Comparison of ENCODE assay signal across 23 mouse cellular contexts in genomic region chr12:40554941-40555511, GRCm38 (mm10).
DNase-seq lines count a peak whose midpoint lies in the region; ATAC-seq lines count a peak whose summit lies in the region.
"Had no signal": no experiment of that assay in that cellular context is flagged by ENCODE, and none has a peak within 500 bp of the region (broad histone marks: within the 10 kb centered on the region; RNA-seq: fewer than 3 reads in every experiment).

No protein-coding gene starts in this region.

- H3K27me3 ChIP-seq in neural tube, embryonic 14.5 days (ENCODE audit: control insufficient read depth, insufficient read depth, low read length): no peaks in the 10 kb centered on the region
- no peaks in the 10 kb centered on the region for H3K27me3 ChIP-seq in neural tube, embryonic 15.5 days (replicated peaks)
- no peaks in the 10 kb centered on the region for H3K27me3 ChIP-seq in heart, embryonic 11.5 days (ENCODE audit: control insufficient read depth, insufficient read depth, low read length)
- H3K27me3 ChIP-seq: limb, embryonic 15.5 days; liver, embryonic 15.5 days had no signal

- H3K9ac ChIP-seq in neural tube, embryonic 14.5 days (replicated peaks; ENCODE audit: low read depth, low read length): no peak overlapping the region
- H3K9ac ChIP-seq in neural tube, embryonic 15.5 days (replicated peaks): no peak overlapping the region
- H3K9ac ChIP-seq in heart, embryonic 11.5 days (ENCODE audit: low read depth, low read length): no peak overlapping the region
- H3K9ac ChIP-seq: forebrain, postnatal 0 days; limb, embryonic 15.5 days; liver, embryonic 15.5 days had no signal

- no peak overlapping the region for H3K4me3 ChIP-seq in neural tube, embryonic 14.5 days (ENCODE audit: low read depth, low read length)
- H3K4me3 ChIP-seq in neural tube, embryonic 15.5 days (replicated peaks): no peak overlapping the region
- no peak overlapping the region for H3K4me3 ChIP-seq in heart, embryonic 11.5 days (ENCODE audit: low read depth, low read length)
- H3K4me3 ChIP-seq: forebrain, embryonic 10.5 days; limb, embryonic 15.5 days; liver, embryonic 15.5 days; midbrain, embryonic 10.5 days had no signal

- H3K4me1 ChIP-seq in neural tube, embryonic 14.5 days (ENCODE audit: control insufficient read depth, insufficient read depth, low read length): no peaks in the 10 kb centered on the region
- no peaks in the 10 kb centered on the region for H3K4me1 ChIP-seq in neural tube, embryonic 15.5 days
- no peaks in the 10 kb centered on the region for H3K4me1 ChIP-seq in heart, embryonic 11.5 days (ENCODE audit: control insufficient read depth, insufficient read depth, low read length)
- H3K4me1 ChIP-seq: forebrain, embryonic 10.5 days; limb, embryonic 15.5 days; liver, embryonic 15.5 days; midbrain, embryonic 10.5 days had no signal

- H3K9me3 ChIP-seq in neural tube, embryonic 14.5 days (ENCODE audit: control insufficient read depth, low read length): no peaks in the 10 kb centered on the region
- no peaks in the 10 kb centered on the region for H3K9me3 ChIP-seq in neural tube, embryonic 15.5 days (replicated peaks)
- H3K9me3 ChIP-seq in heart, embryonic 11.5 days (replicated peaks; ENCODE audit: control insufficient read depth, low read length): no peaks in the 10 kb centered on the region
- H3K9me3 ChIP-seq: forebrain, embryonic 10.5 days; limb, embryonic 15.5 days; liver, embryonic 15.5 days; midbrain, embryonic 10.5 days had no signal

- H3K4me2 ChIP-seq in neural tube, embryonic 14.5 days (ENCODE audit: low read depth, low read length): no peak overlapping the region
- no peak overlapping the region for H3K4me2 ChIP-seq in neural tube, embryonic 15.5 days
- no peak overlapping the region for H3K4me2 ChIP-seq in heart, embryonic 11.5 days
- H3K4me2 ChIP-seq: limb, embryonic 15.5 days; liver, embryonic 15.5 days had no signal

- DNase-seq in adrenal gland, postnatal 36 days: peak; percentile 8
- DNase-seq in adrenal gland, adult 8-10 months: no peak
- peak; percentile 14 for DNase-seq in kidney, adult 9 months
- DNase-seq in kidney, postnatal 36 days: no peak
- DNase-seq: cerebellum, adult 18-20 months; cerebellum, postnatal 14 days; forebrain, postnatal 0 days; heart, postnatal 4 days; kidney, adult 8-10 months; kidney, postnatal 14 days; lung, postnatal 14 days; right cerebral cortex, postnatal 14 days; spleen, adult 18-20 months had no signal

- no peaks in the 10 kb centered on the region for H3K36me3 ChIP-seq in neural tube, embryonic 14.5 days (ENCODE audit: control insufficient read depth, insufficient read depth, low read length)
- no peaks in the 10 kb centered on the region for H3K36me3 ChIP-seq in neural tube, embryonic 15.5 days
- H3K36me3 ChIP-seq in heart, embryonic 11.5 days (ENCODE audit: control insufficient read depth, insufficient read depth, low read length): no peaks in the 10 kb centered on the region
- H3K36me3 ChIP-seq: forebrain, embryonic 10.5 days; limb, embryonic 15.5 days; liver, embryonic 15.5 days; midbrain, embryonic 10.5 days had no signal

- no peak overlapping the region for H3K27ac ChIP-seq in neural tube, embryonic 14.5 days (ENCODE audit: low read depth, low read length)
- H3K27ac ChIP-seq in neural tube, embryonic 15.5 days (replicated peaks): no peak overlapping the region
- no peak overlapping the region for H3K27ac ChIP-seq in heart, embryonic 11.5 days (ENCODE audit: low read depth, low read length)
- H3K27ac ChIP-seq: forebrain, embryonic 10.5 days; limb, embryonic 15.5 days; liver, embryonic 15.5 days; midbrain, embryonic 10.5 days had no signal

- ATAC-seq in neural tube, embryonic 14.5 days (ENCODE audit: low read depth): 0 out of 2 replicates have a peak, but pooled peaks have one; percentile 38
- ATAC-seq in neural tube, embryonic 15.5 days (ENCODE audit: low FRiP score): no peak
- no peak for ATAC-seq in megakaryocyte-erythroid progenitor cell, adult 5-6 weeks (replicated peaks; ENCODE audit: low FRiP score, low TSS enrichment, poor library complexity, severe bottlenecking)
- no peak for ATAC-seq in heart, embryonic 11.5 days (replicated peaks; ENCODE audit: insufficient number of reproducible peaks, low FRiP score, low TSS enrichment)
- ATAC-seq: CD4-positive, CD25-positive, alpha-beta regulatory T cell, adult 4 months; forebrain, postnatal 0 days; inflammation-experienced regulatory T-cells, adult 6 months had no signal

- 85% methylated on average over 6 of the region's 6 CpGs for WGBS in neural tube, embryonic 14.5 days
- WGBS in neural tube, embryonic 15.5 days: 81% methylated on average over 6 of the region's 6 CpGs
- WGBS in heart, embryonic 11.5 days (ENCODE audit: insufficient replicate concordance): 81% methylated on average over 6 of the region's 6 CpGs

Comparison
In these comparisons a context has a peak if more than half of its experiments do, and no peak if none do; other contexts are left out.
1. DNase-seq: peak in adrenal gland, postnatal 36 days (2 of 2) and kidney, adult 9 months (single experiment); none in adrenal gland, adult 8-10 months (single experiment) and kidney, postnatal 36 days (0 of 2).